In the genomic region with DNA sequence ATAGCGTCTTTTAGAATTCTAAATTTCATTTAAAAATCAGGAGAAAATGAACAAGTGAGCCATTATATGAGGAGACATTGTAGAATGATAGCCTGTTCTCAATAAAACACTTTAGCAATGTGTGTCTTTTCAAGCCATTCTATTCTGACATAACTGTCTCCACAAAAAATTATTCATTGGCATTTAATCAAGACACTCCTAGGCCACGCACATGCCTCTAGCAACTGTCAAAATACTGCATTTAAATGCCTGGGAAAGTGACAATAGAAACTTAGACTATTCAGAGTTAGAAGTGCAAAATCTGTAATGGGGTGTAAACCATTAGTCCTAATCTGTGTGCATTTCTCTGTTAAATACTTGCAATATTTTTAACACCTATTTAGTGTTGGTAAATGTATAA, we compare ENCODE assay signal across 17 mouse cellular contexts.
"Had no signal": no experiment of that assay in that cellular context is flagged by ENCODE, and none has a peak within 500 bp of the region (broad histone marks: within the 10 kb centered on the region; RNA-seq: fewer than 3 reads in every experiment).

No protein-coding gene starts in this region.

- H3K4me2 ChIP-seq: lung, embryonic 15.5 days; midbrain, embryonic 11.5 days; midbrain, embryonic 13.5 days; midbrain, embryonic 15.5 days; neural tube, embryonic 12.5 days; stomach, embryonic 15.5 days had no signal

- DNase-seq: lung, adult 2 months; lung, postnatal 14 days; lung, postnatal 36 days; right cerebral cortex, postnatal 14 days; thymus, adult 2 months; thymus, postnatal 25 days; thymus, postnatal 4 days had no signal

- H3K4me1 ChIP-seq: lung, embryonic 15.5 days; megakaryocyte, embryonic 14.5 days; midbrain, embryonic 13.5 days; midbrain, embryonic 15.5 days; neural tube, embryonic 12.5 days; stomach, embryonic 15.5 days had no signal

- H3K9ac ChIP-seq: lung, embryonic 15.5 days; midbrain, embryonic 13.5 days; midbrain, embryonic 15.5 days; neural tube, embryonic 12.5 days; stomach, embryonic 15.5 days had no signal

- ATAC-seq: lung, postnatal 0 days; midbrain, embryonic 13.5 days; midbrain, embryonic 15.5 days had no signal

- H3K27me3 ChIP-seq: lung, embryonic 15.5 days; megakaryocyte, embryonic 14.5 days; midbrain, embryonic 13.5 days; midbrain, embryonic 15.5 days; neural tube, embryonic 12.5 days; stomach, embryonic 15.5 days had no signal

- H3K36me3 ChIP-seq: lung, embryonic 15.5 days; midbrain, embryonic 13.5 days; midbrain, embryonic 15.5 days; neural tube, embryonic 12.5 days; stomach, embryonic 15.5 days had no signal

- H3K27ac ChIP-seq: lung, embryonic 15.5 days; macrophage; midbrain, embryonic 13.5 days; midbrain, embryonic 15.5 days; neural tube, embryonic 12.5 days; stomach, embryonic 15.5 days; stomach, postnatal 0 days had no signal

- H3K4me3 ChIP-seq: lung, embryonic 15.5 days; megakaryocyte, embryonic 14.5 days; midbrain, embryonic 13.5 days; midbrain, embryonic 15.5 days; neural tube, embryonic 12.5 days; stomach, embryonic 15.5 days had no signal

- H3K9me3 ChIP-seq: lung, embryonic 15.5 days; megakaryocyte, embryonic 14.5 days; midbrain, embryonic 13.5 days; midbrain, embryonic 15.5 days; neural tube, embryonic 12.5 days; stomach, embryonic 15.5 days had no signal
